Mouse (Mus musculus): ENCODE results near the gene Rac2. TPM values are rescaled to one million over a fixed set of nuclear protein-coding genes. Genes with fewer than 3 reads are reported as not detected.

The Rac2 gene
- total RNA-seq (2021): 1 to 10 TPM; 1.1 to 2.5 TPM
- long read RNA-seq, experiment 1, partial matches to known transcripts: 0 of 1 reads
- long read RNA-seq, experiment 1, other reads (novel, unspliced or antisense): 0 of 1 reads
- long read RNA-seq, experiment 2, partial matches to known transcripts: 1 of 1 reads
- long read RNA-seq, experiment 2, other reads (novel, unspliced or antisense): 0 of 1 reads

GRCm38 (mm10) chr15:78572658-78573397 is at the start of gene Rac2:
Gene Rac2, minus strand, starts transcription at chr15:78572783.
- no peak for DNase-seq
- intact Hi-C loops (cut with DNase I; ENCODE audit: low total_unique reads): no loop called here

- DNase-seq: no peak
- intact Hi-C loops (cut with DNase I; ENCODE audit: low total_unique reads): no loop called here
These were observed 44.4 kb upstream of the Rac2 start for GRCm38 (mm10) chr15:78616973-78617372.

DNA sequence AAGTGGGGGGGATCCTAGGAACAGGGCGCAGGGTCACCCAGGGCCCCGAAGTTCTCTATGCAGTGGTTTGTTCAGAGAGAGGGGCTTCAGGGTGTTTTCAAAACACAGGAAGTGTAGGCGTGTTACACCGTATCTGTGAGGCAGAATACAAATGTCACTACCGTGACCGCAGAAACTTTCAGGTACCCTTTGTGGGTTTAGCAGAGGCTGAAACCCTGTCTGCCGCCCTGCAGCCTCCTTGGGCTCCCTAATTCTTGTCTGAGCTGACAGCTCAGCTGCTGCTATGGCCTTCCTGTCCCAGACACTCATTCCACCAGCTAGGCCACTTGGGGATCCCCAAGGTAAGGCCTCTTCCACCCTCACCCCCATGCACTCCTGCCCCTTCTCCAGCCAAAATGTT is 42.0 kb upstream of the Rac2 start:
- intact Hi-C loops (cut with DNase I; ENCODE audit: low total_unique reads): no loop called here
- no peak for DNase-seq

DNA sequence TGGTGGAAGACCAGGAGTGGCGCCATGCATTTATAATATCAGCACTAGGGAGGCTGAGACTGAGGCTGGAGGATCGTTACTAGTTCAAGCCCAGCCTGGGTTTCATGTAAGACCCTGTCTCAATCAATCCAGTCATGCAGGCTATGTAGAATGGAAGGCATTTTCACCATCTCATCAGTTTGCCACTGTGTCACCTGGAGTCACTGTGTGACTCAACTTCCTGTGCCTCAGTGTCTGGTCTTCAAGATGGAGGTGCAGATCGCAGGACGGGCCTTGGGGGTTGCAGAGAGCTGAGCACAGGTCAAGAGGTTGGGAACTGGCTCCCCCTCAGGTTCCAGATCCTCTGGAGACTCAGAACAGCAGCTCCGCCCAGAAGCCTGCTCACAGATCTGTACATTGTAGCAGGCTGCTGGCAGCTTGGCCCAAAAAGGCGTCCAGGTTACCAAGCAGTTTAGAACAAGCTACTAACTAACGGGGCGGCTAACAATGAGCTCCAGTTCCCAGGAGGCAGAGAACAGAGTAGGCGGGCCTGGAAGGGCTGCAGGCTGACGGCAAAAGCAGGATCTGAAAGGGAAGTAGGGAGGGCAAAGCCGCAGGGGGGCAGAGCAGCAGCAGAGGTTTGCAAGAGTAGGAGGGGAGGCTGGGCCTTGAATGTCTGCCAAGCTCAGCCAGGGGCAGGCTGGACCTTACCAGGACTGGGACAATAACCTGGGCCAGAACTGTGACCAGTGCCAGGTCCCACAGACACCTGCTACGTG is 38.3 kb upstream of the Rac2 start:
- intact Hi-C loops (cut with DNase I; ENCODE audit: low total_unique reads): no loop called here

GRCm38 (mm10) chr15:78607463-78607862 is 34.9 kb upstream of the Rac2 start:
- DNase-seq: no peak
- intact Hi-C loops (cut with DNase I; ENCODE audit: low total_unique reads): no loop called here

More for the DNA sequence above, 38.3 kb upstream of the Rac2 start:
- DNase-seq: no peak

- intact Hi-C loops (cut with DNase I; ENCODE audit: low total_unique reads): no loop called here
- peak; percentile 35 for DNase-seq
These were observed 33.5 kb upstream of the Rac2 start for GRCm38 (mm10) chr15:78606059-78606458.

DNA sequence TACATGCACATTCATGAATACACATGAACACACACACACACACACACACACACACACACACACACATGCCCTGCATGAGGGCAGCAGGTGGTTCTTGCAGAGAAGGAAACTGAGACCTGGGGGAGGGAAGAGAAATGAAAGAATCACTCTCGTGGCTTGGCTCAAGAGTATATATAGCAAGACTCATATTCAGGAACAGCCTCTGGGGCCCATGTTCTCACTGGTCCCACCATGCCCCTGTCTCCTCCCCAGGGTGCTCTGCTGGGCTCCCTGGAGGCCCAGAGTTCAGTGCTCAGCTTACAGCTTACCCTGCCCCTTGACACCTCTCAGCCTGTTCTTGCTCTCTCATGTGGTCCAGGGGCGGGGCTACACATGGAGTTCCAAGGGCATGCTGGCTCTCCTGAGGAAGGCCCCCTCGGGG is 32.8 kb upstream of the Rac2 start:
- no peak for DNase-seq
- intact Hi-C loops (cut with DNase I; ENCODE audit: low total_unique reads): no loop called here

DNA sequence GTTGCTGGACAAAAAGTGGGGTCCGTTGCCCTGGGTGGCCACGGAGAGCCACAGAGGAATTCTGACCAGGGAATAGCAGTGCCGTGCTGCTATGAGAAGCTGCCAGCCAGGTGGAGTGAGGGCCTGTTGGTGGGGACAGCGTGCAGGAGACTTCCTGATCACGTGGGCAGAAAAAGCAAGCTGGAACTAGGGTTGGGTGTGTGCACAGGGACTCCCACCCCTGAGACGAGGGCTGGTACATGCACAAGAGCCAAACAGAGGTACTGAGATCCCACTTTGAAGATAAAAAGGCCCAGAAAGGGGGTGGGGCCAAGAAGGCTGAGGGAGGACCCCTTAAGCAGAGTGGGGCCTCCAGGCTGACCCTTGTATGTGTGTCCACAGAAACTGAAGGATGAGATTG is 31.7 kb upstream of the Rac2 start:
- no peak for DNase-seq
- intact Hi-C loops (cut with DNase I; ENCODE audit: low total_unique reads): no loop called here

- intact Hi-C loops (cut with DNase I; ENCODE audit: low total_unique reads): no loop called here
- no peak for DNase-seq
These were observed 28.6 kb upstream of the Rac2 start for GRCm38 (mm10) chr15:78601180-78601579.

- no peak for DNase-seq
- intact Hi-C loops (cut with DNase I; ENCODE audit: low total_unique reads): no loop called here
These were observed 27.1 kb upstream of the Rac2 start for GRCm38 (mm10) chr15:78599529-78600193.

DNA sequence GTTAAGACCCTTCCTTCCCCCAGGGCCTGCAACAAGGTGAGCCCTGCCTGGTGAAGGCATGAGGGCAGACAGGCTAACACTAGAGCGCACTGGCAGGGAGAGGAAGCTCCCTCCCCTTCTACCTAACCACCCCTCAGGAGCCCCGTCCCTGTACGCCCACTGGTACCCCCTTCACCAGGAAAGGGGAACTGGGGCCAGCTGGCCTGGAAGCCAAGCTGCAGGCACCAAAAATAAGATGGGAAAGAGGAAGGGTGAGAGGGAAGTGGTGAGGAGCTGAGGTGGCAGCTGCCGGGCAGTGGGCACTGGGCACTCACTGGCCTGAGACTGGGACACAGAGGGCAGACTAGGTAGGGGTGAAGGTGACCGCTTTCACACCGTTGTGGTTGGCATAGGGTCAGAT is 26.5 kb upstream of the Rac2 start:
- intact Hi-C loops (cut with DNase I; ENCODE audit: low total_unique reads): no loop called here
- DNase-seq: no peak

GRCm38 (mm10) chr15:78597729-78598128 is 25.1 kb upstream of the Rac2 start:
- DNase-seq: no peak
- intact Hi-C loops (cut with DNase I; ENCODE audit: low total_unique reads): no loop called here

- DNase-seq: peak; percentile 56
- intact Hi-C loops (cut with DNase I; ENCODE audit: low total_unique reads): no loop called here
These were observed 24.3 kb upstream of the Rac2 start, which contains the start of gene Cyth4 for GRCm38 (mm10) chr15:78596914-78597313. Gene Cyth4, plus strand, starts transcription at chr15:78597047.

- no peak for DNase-seq
- intact Hi-C loops (cut with DNase I; ENCODE audit: low total_unique reads): no loop called here
These were observed 23.9 kb upstream of the Rac2 start for GRCm38 (mm10) chr15:78596504-78596903.

GRCm38 (mm10) chr15:78595468-78595867 is 22.9 kb upstream of the Rac2 start:
- intact Hi-C loops (cut with DNase I; ENCODE audit: low total_unique reads): no loop called here
- DNase-seq: no peak

GRCm38 (mm10) chr15:78594831-78595230 is 22.2 kb upstream of the Rac2 start:
- intact Hi-C loops (cut with DNase I; ENCODE audit: low total_unique reads): no loop called here

GRCm38 (mm10) chr15:78593896-78594425 is 21.4 kb upstream of the Rac2 start:
- intact Hi-C loops (cut with DNase I; ENCODE audit: low total_unique reads): no loop called here
- DNase-seq: no peak

More at GRCm38 (mm10) chr15:78594831-78595230, 22.2 kb upstream of the Rac2 start:
- DNase-seq: no peak

GRCm38 (mm10) chr15:78592452-78592968 is 19.9 kb upstream of the Rac2 start:
- intact Hi-C loops (cut with DNase I; ENCODE audit: low total_unique reads): no loop called here
- DNase-seq: no peak

DNA sequence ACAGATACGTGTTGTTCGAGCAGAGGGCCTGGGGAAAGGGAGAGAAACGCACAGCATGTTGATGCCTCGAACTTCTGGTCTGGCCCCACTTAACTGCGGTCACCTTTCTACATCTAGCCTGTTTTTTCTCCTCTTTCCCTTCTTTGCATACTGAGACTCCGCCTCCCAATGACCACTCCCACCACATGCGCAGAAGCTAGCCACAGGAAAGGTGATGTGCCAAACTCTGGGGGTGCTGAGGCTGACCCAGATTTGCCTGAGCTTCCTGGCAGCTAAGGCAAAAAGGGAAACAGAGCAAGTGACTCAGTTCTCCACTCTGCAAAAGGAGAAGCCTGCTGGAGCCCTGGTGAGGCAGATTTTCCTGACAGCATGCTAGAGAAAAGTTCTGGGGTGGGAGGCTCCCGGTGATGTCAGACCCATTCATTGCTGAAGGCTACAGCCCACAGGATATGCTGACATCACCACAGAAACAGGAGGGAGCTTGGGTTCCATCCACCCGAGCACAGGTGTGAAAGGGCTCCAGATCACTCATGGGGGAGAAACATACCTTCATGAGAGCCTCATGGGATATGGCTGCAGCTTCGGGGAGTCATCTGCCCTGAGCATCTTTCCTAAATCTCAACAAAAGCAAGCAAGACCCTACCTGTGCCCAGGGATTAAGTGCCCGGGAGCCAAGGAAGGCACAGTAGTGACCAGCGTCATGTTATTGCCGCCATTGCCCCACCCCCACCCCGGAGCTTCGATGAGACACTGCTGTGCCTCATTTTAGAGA is 19.3 kb upstream of the Rac2 start:
- no peak for DNase-seq
- intact Hi-C loops (cut with DNase I; ENCODE audit: low total_unique reads): no loop called here

All from gastrocnemius, postnatal 14 days (tissue).